Mouse (Mus musculus): ENCODE results near the gene Col15a1.

Col15a1 gene

DNA sequence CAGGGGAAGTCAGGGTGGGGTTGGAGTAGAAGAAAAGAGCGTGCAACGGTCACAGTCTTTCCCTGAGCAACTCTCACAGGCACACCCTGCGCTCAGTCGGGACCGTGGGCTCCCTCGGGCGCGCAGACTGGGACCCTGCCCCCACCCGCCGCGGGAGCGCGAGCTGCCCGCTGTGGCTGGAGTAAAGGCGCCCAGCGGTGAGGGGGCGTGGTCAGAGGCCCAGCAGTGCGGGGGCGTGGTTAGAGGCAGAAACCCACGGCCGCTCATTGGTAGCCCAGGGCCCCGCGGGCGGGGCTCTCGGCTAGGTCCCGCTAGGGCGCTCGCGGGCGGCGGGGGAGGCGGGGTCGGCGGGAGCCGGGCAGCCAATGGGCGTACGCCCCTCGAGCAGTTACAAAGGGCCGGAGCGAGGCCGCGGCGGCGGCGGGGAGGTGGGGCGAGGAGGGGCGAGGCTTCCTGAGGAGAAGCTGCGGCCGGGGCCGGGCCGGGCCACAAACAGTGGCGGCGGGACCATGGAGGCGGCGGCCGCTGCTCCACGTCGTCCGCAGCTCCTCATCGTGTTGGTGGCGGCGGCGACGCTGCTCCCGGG is 144.9 kb downstream of the Col15a1 start, which contains the start of gene Tgfbr1:
Gene Tgfbr1 (plus strand): TSS at position 420 of the 586 bp plus-strand sequence.
- DNase-seq: peak; percentile 98 to 99

DNA sequence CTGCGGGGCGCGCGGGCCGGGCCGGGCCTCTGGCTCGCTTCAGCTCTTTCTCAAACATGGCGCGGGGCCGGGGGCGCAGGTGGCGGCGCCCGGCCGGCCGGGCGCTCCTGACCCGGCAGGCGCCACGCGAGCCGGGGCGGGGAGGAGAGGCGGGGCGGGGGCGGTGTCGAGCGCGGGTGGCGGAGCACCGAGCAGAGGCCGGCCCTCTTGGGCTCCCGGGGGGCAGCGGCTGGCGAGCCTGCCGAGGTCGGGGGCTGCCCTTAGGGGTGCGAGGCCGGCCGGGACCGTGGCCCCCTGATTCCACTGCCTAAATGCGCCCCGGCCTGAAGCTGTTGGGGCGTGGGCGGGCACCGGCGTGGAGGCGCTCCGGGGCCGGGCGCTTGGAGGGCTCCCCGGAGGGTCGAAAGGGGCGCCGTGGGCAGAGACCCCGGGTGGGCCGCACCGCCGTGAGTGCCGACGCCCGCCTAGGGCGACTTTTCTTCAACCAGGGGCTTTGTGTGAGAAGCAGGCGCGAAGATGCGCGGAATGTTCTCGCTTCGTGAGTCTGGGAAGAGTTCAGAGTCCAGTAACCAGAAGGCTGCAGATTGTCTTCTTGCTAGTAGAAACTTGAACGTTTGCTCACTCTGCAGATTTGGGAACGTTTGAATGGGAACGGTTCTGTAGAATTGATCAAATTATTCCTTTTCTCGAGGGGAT is 145.6 kb downstream of the Col15a1 start:
- peak in 1 of 2 experiments; percentile 46 for DNase-seq

DNA sequence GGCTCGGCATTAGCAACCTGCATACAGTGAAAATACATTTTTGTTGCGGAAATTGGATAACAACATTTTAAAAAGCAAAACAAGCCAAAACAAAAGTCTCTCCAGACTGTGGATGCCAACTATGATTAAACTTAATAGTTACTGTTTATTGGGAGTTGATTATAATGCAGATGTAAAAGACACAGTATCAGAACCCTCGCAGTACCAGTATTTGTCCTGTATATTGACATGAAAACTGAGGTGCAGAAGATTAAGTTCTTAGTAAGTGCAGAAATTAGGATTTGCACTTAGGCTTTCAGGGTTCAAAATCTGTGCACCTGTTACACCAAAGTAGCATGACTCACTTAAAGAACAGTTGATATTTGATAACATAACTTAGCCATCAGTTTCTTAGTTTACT is 146.3 kb downstream of the Col15a1 start:
- DNase-seq: no peak

DNA sequence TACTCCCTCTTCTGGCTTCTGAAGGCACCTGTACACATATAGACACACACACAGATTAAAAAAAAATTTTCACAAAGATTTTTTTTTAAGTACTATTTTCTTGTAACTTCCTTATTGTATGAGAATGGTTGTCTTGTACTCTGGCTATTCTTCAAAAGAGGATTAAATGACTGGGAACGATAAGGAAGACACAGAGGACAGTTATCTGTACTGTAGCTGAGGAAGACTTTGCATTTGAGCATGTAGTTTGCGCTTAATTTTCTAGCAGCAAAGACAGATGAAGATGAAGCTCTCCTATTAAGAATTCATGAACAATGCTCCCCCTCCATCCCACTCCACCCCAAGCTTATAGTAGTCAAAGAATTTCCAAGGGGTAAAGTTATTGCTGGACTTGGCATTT is 154.7 kb downstream of the Col15a1 start:
- DNase-seq: no peak
